Mouse (Mus musculus) midbrain, embryonic 16.5 days (tissue): ENCODE measurements around the gene Olfr808. TPM values are rescaled to one million over a fixed set of nuclear protein-coding genes. Genes with fewer than 3 reads are reported as not detected.

Experiments used
- microRNA-seq: library from miRNA; unstranded; fragments of <30 nt; microRNA quantifications from one replicate; pipeline ENCODE4, GENCODE M21; 2017
- polyA plus RNA-seq: library from polyadenylated mRNA; unstranded; fragments of >200 nt; fragmentation: Nextera tagmentation; extraction: Ambion mirVana; gene quantifications from 2 replicates; pipeline ENCODE4 v1.2.1, GENCODE M21; 2015

Olfr808 gene
- polyA plus RNA-seq, 1 experiment from 2014 or later = not detected

Small RNA genes lying within 50 kb of the gene (microRNA-seq; reads per million reads assigned to microRNA genes)
- gene Gm24485 = not detected

Other genes with a start within 250 kb of the Olfr808 start
- gene Olfr791, start 243.7 kb upstream of the Olfr808 start, polyA plus RNA-seq = not detected in 2 replicates
- not detected in 2 replicates for gene Olfr792, start 226.3 kb upstream of the Olfr808 start, polyA plus RNA-seq
- not detected in 2 replicates for gene Olfr794, start 197.8 kb upstream of the Olfr808 start, polyA plus RNA-seq
- not detected in 2 replicates for gene Olfr796, start 152.9 kb upstream of the Olfr808 start, polyA plus RNA-seq
- gene Olfr798, start 137.5 kb upstream of the Olfr808 start, polyA plus RNA-seq = not detected in 2 replicates
- gene Olfr799, start 128.0 kb upstream of the Olfr808 start, polyA plus RNA-seq = not detected in 2 replicates
- gene Olfr800, start 107.8 kb upstream of the Olfr808 start, polyA plus RNA-seq = not detected in 2 replicates
- not detected in 2 replicates for gene Olfr801, start 91.6 kb upstream of the Olfr808 start, polyA plus RNA-seq
- gene Olfr802, start 77.3 kb upstream of the Olfr808 start, polyA plus RNA-seq = 0.05 TPM in 1 of 2 replicates, not detected in the other
- not detected in 2 replicates for gene Olfr803, start 71.2 kb upstream of the Olfr808 start, polyA plus RNA-seq
- gene Olfr804, start 62.3 kb upstream of the Olfr808 start, polyA plus RNA-seq = not detected in 2 replicates
- gene Olfr805, start 36.1 kb upstream of the Olfr808 start, polyA plus RNA-seq = not detected in 2 replicates
- gene Olfr806, start 23.6 kb upstream of the Olfr808 start, polyA plus RNA-seq = not detected in 2 replicates
- gene Olfr807, start 7.7 kb upstream of the Olfr808 start, polyA plus RNA-seq = not detected in 2 replicates
- gene Olfr809, start 9.2 kb downstream of the Olfr808 start, polyA plus RNA-seq = not detected in 2 replicates
- gene Olfr810, start 29.4 kb downstream of the Olfr808 start, polyA plus RNA-seq = not detected in 2 replicates
- gene Olfr811, start 38.9 kb downstream of the Olfr808 start, polyA plus RNA-seq = not detected in 2 replicates
- not detected in 2 replicates for gene Olfr812, start 80.6 kb downstream of the Olfr808 start, polyA plus RNA-seq
- gene Olfr813, start 89.9 kb downstream of the Olfr808 start, polyA plus RNA-seq = not detected in 2 replicates
- not detected in 2 replicates for gene Olfr814, start 114.4 kb downstream of the Olfr808 start, polyA plus RNA-seq
- gene Olfr815, start 140.4 kb downstream of the Olfr808 start, polyA plus RNA-seq = not detected in 2 replicates
- not detected in 2 replicates for gene Olfr816, start 150.1 kb downstream of the Olfr808 start, polyA plus RNA-seq
- not detected in 2 replicates for gene Olfr818, start 183.6 kb downstream of the Olfr808 start, polyA plus RNA-seq
- gene Olfr819, start 201.8 kb downstream of the Olfr808 start, polyA plus RNA-seq = not detected in 2 replicates
- gene Olfr247, start 210.7 kb downstream of the Olfr808 start, polyA plus RNA-seq = not detected in 2 replicates
- gene Gm10310, start 219.6 kb downstream of the Olfr808 start, polyA plus RNA-seq = not detected in 2 replicates
- gene Olfr820, start 247.1 kb downstream of the Olfr808 start, polyA plus RNA-seq = not detected in 2 replicates